ENCODE assay signal across 8 mouse cellular contexts in the genomic region with DNA sequence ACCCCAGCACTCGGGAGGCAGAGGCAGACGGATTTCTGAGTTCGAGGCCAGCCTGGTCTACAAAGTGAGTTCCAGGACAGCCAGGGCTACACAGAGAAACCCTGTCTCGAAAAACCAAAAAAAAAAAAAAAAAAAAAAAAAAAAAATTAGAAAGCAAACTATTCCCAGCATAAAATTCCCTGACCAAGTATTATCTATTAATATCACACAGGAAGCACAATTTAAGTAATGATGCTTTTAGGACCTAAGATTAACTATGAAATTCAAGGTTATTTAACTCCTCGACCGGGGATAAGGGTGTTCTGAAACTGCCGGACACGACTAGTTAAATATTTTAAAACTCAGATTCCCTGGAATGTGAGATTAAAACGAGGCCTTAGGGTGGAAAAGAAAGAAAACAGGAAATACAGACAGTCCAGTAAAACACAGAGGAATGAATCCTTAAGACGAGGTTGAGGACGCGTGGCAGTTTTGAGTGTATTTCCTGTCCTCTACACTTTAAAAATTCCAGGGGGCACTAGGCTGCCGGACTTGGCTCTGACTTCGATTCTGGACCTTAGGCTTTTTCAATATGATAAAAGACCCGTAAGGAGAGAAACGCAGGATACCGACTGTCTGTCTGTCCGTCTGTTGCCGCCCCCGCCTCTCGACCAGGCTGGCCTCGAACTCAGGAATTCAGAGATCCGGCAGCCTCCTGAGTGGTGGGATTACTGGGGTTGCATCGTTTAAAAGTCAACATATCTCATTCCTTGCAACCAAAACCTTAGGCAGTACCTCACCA. TPM values are rescaled to one million over a fixed set of nuclear protein-coding genes. Genes with fewer than 3 reads are reported as not detected.
DNase-seq lines count a peak whose midpoint lies in the region; ATAC-seq and TF ChIP-seq lines count a peak whose summit lies in the region.

No protein-coding gene starts in this region.

- intact Hi-C loops in gastrocnemius, adult 2 months (cut with DNase I), result loop anchor here (5.0 kb wide), 1 partner anchor 116 kb away; a partner anchor contains a TSS

- TF ChIP-seq CTCF in gastrocnemius, adult 2 months (IDR thresholded peaks at IDR 0.05), result peak; percentile 9; the same call in 1 of the 2 replicates
- TF ChIP-seq CTCF in heart, postnatal 0 days (IDR thresholded peaks at IDR 0.05; ENCODE audit: low read depth), result no peak; the same call in 1 of the 2 replicates

- peaks cover 21% of the 10 kb centered on the region for H3K4me1 ChIP-seq in embryonic facial prominence, embryonic 13.5 days
- peaks cover 22% of the 10 kb centered on the region for H3K4me1 ChIP-seq in heart, postnatal 0 days (ENCODE audit: control insufficient read depth, insufficient read depth)

- TF ChIP-seq EP300 in heart, postnatal 0 days (IDR thresholded peaks at IDR 0.05; ENCODE audit: low read depth), result no peak

- no peaks in the 10 kb centered on the region for H3K36me3 ChIP-seq in embryonic facial prominence, embryonic 13.5 days
- no peaks in the 10 kb centered on the region for H3K36me3 ChIP-seq in heart, postnatal 0 days (replicated peaks; ENCODE audit: control insufficient read depth, insufficient read depth, low read length)

- H3K4me3 ChIP-seq in gastrocnemius, adult 2 months, result peak overlapping the region; percentile 96
- H3K4me3 ChIP-seq in embryonic facial prominence, embryonic 13.5 days, result peak overlapping the region; percentile 93
- peak overlapping the region; percentile 74 for H3K4me3 ChIP-seq in heart, postnatal 0 days (ENCODE audit: low read depth, low read length)

- DNase-seq in gastrocnemius, adult 2 months, result peak; percentile 46
- no peak for DNase-seq in gastrocnemius, adult 18-20 months (ENCODE audit: low spot score)
- peak; percentile 56 for DNase-seq in adrenal gland, adult 2 months
- peak; percentile 29 for DNase-seq in heart, postnatal 0 days (ENCODE audit: low spot score)
- peak; percentile 46 to 48 for DNase-seq in kidney, postnatal 25 days
- peak; percentile 43 to 52 for DNase-seq in spleen, postnatal 10 days (ENCODE audit: low spot score in 2 of 2)

- no peak for ATAC-seq in embryonic facial prominence, embryonic 13.5 days (ENCODE audit: insufficient number of reproducible peaks, insufficient read depth, low FRiP score, low TSS enrichment, low read depth)
- no peak for ATAC-seq in heart, postnatal 0 days (ENCODE audit: insufficient read depth, low read depth)
- peak; percentile 3; the same call in 1 of the 2 replicates for ATAC-seq in megakaryocyte, adult 5-6 weeks (ENCODE audit: poor library complexity, severe bottlenecking)

- peak overlapping the region; percentile 69 for H3K4me2 ChIP-seq in embryonic facial prominence, embryonic 13.5 days
- H3K4me2 ChIP-seq in heart, postnatal 0 days (ENCODE audit: low read depth, low read length), result peak overlapping the region; percentile 64

- H3K9me3 ChIP-seq in embryonic facial prominence, embryonic 13.5 days, result no peaks in the 10 kb centered on the region
- H3K9me3 ChIP-seq in heart, postnatal 0 days (replicated peaks; ENCODE audit: control insufficient read depth, low read length), result no peaks in the 10 kb centered on the region

- no peaks in the 10 kb centered on the region for H3K27me3 ChIP-seq in embryonic facial prominence, embryonic 13.5 days
- H3K27me3 ChIP-seq in heart, postnatal 0 days (ENCODE audit: control insufficient read depth, insufficient read depth, low read length), result no peaks in the 10 kb centered on the region

- H3K27ac ChIP-seq in gastrocnemius, adult 2 months, result peak overlapping the region; percentile 91
- peak overlapping the region; percentile 97 for H3K27ac ChIP-seq in embryonic facial prominence, embryonic 13.5 days
- peak overlapping the region; percentile 91 for H3K27ac ChIP-seq in heart, postnatal 0 days (ENCODE audit: low read depth)

- peak overlapping the region; percentile 76 for H3K9ac ChIP-seq in embryonic facial prominence, embryonic 13.5 days
- peak overlapping the region; percentile 57 for H3K9ac ChIP-seq in heart, postnatal 0 days (replicated peaks; ENCODE audit: low read depth, low read length)

- WGBS in embryonic facial prominence, embryonic 13.5 days, result 22% methylated on average over 24 of the region's 24 CpGs
- 15% methylated on average over 23 of the region's 24 CpGs for WGBS in heart, postnatal 0 days

RNA-seq across cellular contexts. Expression of a gene that starts 1.5 kb away (rescaled TPM):
- 10 to 100 TPM; 40.1 to 63.3 TPM for total RNA-seq in gastrocnemius, adult 2 months (2021)
- 10 to 100 TPM; 45.9 to 48.8 TPM for total RNA-seq in gastrocnemius, adult 18-20 months (2021)
- 10 to 100 TPM; 42.1 to 49.6 TPM for total RNA-seq in adrenal gland, adult 2 months (2021)
- 1.3 and 1.5 TPM in 2 replicates for polyA plus RNA-seq in adrenal gland, adult 2 months (2012; rRNA removed)
- polyA plus RNA-seq in embryonic facial prominence, embryonic 13.5 days (2015; fragmentation: Nextera tagmentation; extraction: Ambion mirVana), result 12.8 and 13.9 TPM in 2 replicates
- 19.2 and 20.4 TPM in 2 replicates for total RNA-seq in heart, postnatal 0 days (2014; rRNA removed; ENCODE audit: low replicate concordance)
- 6.7 and 7.7 TPM in 2 replicates for polyA plus RNA-seq in heart, postnatal 0 days (2015; fragmentation: Nextera tagmentation; extraction: Ambion mirVana)
- total RNA-seq in megakaryocyte, adult 5-6 weeks (2015), result 23.5 and 25.0 TPM in 2 replicates
- 31.1 and 32.4 TPM in 2 replicates for total RNA-seq in megakaryocyte, adult 5-6 weeks (2017)

RNA-seq across cellular contexts. Expression of a gene that starts 30.1 kb away (rescaled TPM):
- 1 to 10 TPM; 6.3 to 9.3 TPM for total RNA-seq in gastrocnemius, adult 2 months (2021)
- total RNA-seq in gastrocnemius, adult 18-20 months (2021), result 1 to 10 TPM; 7.4 to 7.8 TPM
- 10 to 100 TPM; 17.7 to 18.2 TPM for total RNA-seq in adrenal gland, adult 2 months (2021)
- polyA plus RNA-seq in adrenal gland, adult 2 months (2012; rRNA removed), result 8.0 and 11.8 TPM in 2 replicates
- polyA plus RNA-seq in embryonic facial prominence, embryonic 13.5 days (2015; fragmentation: Nextera tagmentation; extraction: Ambion mirVana), result 5.1 and 6.0 TPM in 2 replicates
- total RNA-seq in heart, postnatal 0 days (2014; rRNA removed; ENCODE audit: low replicate concordance), result 3.5 and 3.6 TPM in 2 replicates
- 1.7 and 1.9 TPM in 2 replicates for polyA plus RNA-seq in heart, postnatal 0 days (2015; fragmentation: Nextera tagmentation; extraction: Ambion mirVana)
- 2.3 and 2.4 TPM in 2 replicates for total RNA-seq in megakaryocyte, adult 5-6 weeks (2015)
- 0.53 and 0.77 TPM in 2 replicates for total RNA-seq in megakaryocyte, adult 5-6 weeks (2017)
